Mouse (Mus musculus): ENCODE measurements at regions not wholly inside any gene's neighbourhood (a gene's known extent, or its start where the extent isn't known, plus 50 kb on each side); places are given as distances from the start of the nearest gene placed in this dataset.

DNA sequence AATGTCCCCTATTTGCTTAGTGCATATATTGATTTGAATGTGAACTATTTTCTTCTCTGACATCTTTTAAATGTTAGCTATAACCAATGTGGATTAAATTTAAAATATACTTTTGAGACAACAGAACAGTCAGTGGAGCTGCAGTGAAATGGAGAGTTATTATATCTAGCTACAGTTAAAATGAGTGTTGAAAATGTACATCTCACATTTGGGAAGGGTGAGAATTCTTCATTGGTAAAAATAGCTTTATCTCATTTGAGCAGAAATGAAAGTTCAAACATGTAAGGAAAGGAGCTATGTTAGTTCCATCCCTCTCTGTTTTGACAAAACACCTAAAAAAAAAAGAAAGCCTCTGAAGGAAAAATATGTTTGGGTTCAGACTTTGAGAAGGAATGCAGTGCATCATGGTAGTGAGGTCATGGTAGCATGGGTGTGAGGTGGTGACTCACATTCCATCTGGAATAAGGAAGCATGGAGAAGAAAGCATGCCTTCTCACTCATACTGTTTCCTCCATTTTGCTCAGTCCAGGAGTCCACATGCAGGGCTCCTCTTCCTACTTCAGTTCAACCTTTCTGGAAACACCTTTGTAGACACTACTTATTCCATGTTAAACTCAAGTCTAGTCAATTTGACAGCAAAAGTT is 164.3 kb upstream of the Ddi1 start:
- ATAC-seq (replicated peaks; ENCODE audit: insufficient number of reproducible peaks, low FRiP score, low TSS enrichment, low read depth) = no peak

GRCm38 (mm10) chr9:6430859-6431258 is 161.2 kb upstream of the Ddi1 start:
- Histone ChIP-seq H3K4me1 (ENCODE audit: control insufficient read depth, insufficient read depth, low read length) (no peaks in the 10 kb centered on the region), H3K4me2 (ENCODE audit: low read depth, low read length) (no peak overlapping the region), H3K36me3 (replicated peaks; ENCODE audit: control insufficient read depth, insufficient read depth, low read depth, low read length) (no peaks in the 10 kb centered on the region), H3K4me3 (ENCODE audit: low read depth, low read length) (no peak overlapping the region), H3K27ac (replicated peaks; ENCODE audit: low read depth, low read length) (no peak overlapping the region), H3K27me3 (ENCODE audit: control insufficient read depth, insufficient read depth, low read length) (no peaks in the 10 kb centered on the region), H3K9me3 (replicated peaks; ENCODE audit: control insufficient read depth, low read length) (no peaks in the 10 kb centered on the region), H3K9ac (replicated peaks; ENCODE audit: low read length) (no peak overlapping the region)
- ATAC-seq (replicated peaks; ENCODE audit: insufficient number of reproducible peaks, low FRiP score, low TSS enrichment, low read depth) (no peak), DNase-seq (ENCODE audit: low spot score) (no peak)
- WGBS = 68% methylated on average over 3 of the region's 3 CpGs

More for the DNA sequence above, 164.3 kb upstream of the Ddi1 start:
- H3K27ac ChIP-seq (replicated peaks; ENCODE audit: low read depth, low read length) = no peak overlapping the region
- no peaks in the 10 kb centered on the region for H3K27me3 ChIP-seq (ENCODE audit: control insufficient read depth, insufficient read depth, low read length)
- no peak overlapping the region for H3K4me2 ChIP-seq (ENCODE audit: low read depth, low read length)
- no peak overlapping the region for H3K4me3 ChIP-seq (ENCODE audit: low read depth, low read length)
- H3K9ac ChIP-seq (replicated peaks; ENCODE audit: low read length) = no peak overlapping the region
- DNase-seq (ENCODE audit: low spot score) = no peak
- H3K4me1 ChIP-seq (ENCODE audit: control insufficient read depth, insufficient read depth, low read length) = no peaks in the 10 kb centered on the region
- H3K36me3 ChIP-seq (replicated peaks; ENCODE audit: control insufficient read depth, insufficient read depth, low read depth, low read length) = no peaks in the 10 kb centered on the region
- no peaks in the 10 kb centered on the region for H3K9me3 ChIP-seq (replicated peaks; ENCODE audit: control insufficient read depth, low read length)

DNA sequence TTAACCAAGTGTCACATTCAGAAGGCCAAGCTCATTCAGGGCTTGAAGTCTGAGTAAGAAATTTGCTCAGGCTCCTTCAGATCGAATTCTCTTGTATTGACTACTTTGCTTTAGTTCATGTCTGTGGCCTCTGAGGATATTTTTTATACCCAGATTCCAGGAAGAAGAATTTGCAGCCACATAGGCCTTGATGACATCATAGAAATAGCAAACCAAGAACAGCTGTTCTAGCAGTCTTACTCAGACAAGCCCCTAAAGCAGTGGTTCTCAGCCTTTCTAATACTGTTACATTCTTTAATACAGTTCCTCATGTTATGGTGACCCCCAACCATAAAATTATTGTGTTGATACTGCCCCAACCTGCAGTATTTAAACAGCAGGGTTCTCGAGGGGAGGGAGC is 160.8 kb upstream of the Ddi1 start:
- ATAC-seq (replicated peaks; ENCODE audit: insufficient number of reproducible peaks, low FRiP score, low TSS enrichment, low read depth) = no peak
- Histone ChIP-seq H3K9ac (replicated peaks; ENCODE audit: low read length) (no peak overlapping the region), H3K4me2 (ENCODE audit: low read depth, low read length) (no peak overlapping the region), H3K36me3 (replicated peaks; ENCODE audit: control insufficient read depth, insufficient read depth, low read depth, low read length) (no peaks in the 10 kb centered on the region), H3K4me1 (ENCODE audit: control insufficient read depth, insufficient read depth, low read length) (no peaks in the 10 kb centered on the region), H3K9me3 (replicated peaks; ENCODE audit: control insufficient read depth, low read length) (no peaks in the 10 kb centered on the region), H3K4me3 (ENCODE audit: low read depth, low read length) (no peak overlapping the region), H3K27me3 (ENCODE audit: control insufficient read depth, insufficient read depth, low read length) (no peaks in the 10 kb centered on the region), H3K27ac (replicated peaks; ENCODE audit: low read depth, low read length) (no peak overlapping the region)
- 70% methylated on average over 2 of the region's 2 CpGs for WGBS
- DNase-seq (ENCODE audit: low spot score) = peak; percentile 4

Data from embryonic facial prominence, embryonic 11.5 days (tissue).